Mouse (Mus musculus) neural tube, embryonic 14.5 days (tissue): ENCODE measurements at regions not wholly inside any gene's neighbourhood (a gene's known extent, or its start where the extent isn't known, plus 50 kb on each side); places are given as distances from the start of the nearest gene placed in this dataset.

Experiments
- ATAC-seq: fragments of 200-750 bp; cut with Nextera tagmentation; 2 replicates; pipeline ENCODE4 v1.8.0; 2017; ENCODE audit warnings: low read depth, mild to moderate bottlenecking, moderate TSS enrichment, moderate library complexity
- H3K27ac ChIP-seq: fragments of 300-500 bp; sonication (generic); 2 replicates; pipeline ENCODE4 v1.5.1; 2014; ENCODE audit warnings: low read depth, mild to moderate bottlenecking, control low read depth, low read length, moderate library complexity, mixed read lengths
- H3K27me3 ChIP-seq: fragments of 300-500 bp; sonication (generic); 2 replicates; pipeline ENCODE4 v1.6.1; 2014; ENCODE audit warnings: low read length; ENCODE audit not compliant: control insufficient read depth, insufficient read depth
- H3K36me3 ChIP-seq: fragments of 300-500 bp; sonication (generic); 2 replicates; pipeline ENCODE4 v1.6.1; 2014; ENCODE audit warnings: low read length, mixed read lengths; ENCODE audit not compliant: control insufficient read depth, insufficient read depth
- H3K4me1 ChIP-seq: fragments of 300-500 bp; sonication (generic); 2 replicates; pipeline ENCODE4 v1.6.1; 2014; ENCODE audit warnings: low read length; ENCODE audit not compliant: control insufficient read depth, insufficient read depth
- H3K4me2 ChIP-seq: fragments of 300-500 bp; sonication (generic); 2 replicates; pipeline ENCODE4 v1.6.1; 2014; ENCODE audit warnings: mild to moderate bottlenecking, low read depth, low read length, control low read depth
- H3K4me3 ChIP-seq: fragments of 300-500 bp; sonication (generic); 2 replicates; pipeline ENCODE4 v1.5.1; 2014; ENCODE audit warnings: low read depth, low read length, control low read depth, mixed read lengths
- H3K9ac ChIP-seq: fragments of 300-500 bp; sonication (generic); replicated peaks from 2 replicates; pipeline ENCODE4 v1.6.1; 2014; ENCODE audit warnings: low read depth, mild to moderate bottlenecking, control low read depth, low read length, mixed read lengths
- H3K9me3 ChIP-seq: fragments of 300-500 bp; sonication (generic); 2 replicates; pipeline ENCODE4 v1.6.1; 2016; ENCODE audit warnings: low read length; ENCODE audit not compliant: control insufficient read depth
- WGBS: fragments of 180-500 bp; shearing (Covaris S2); extraction: QIAGEN DNeasy Blood & Tissue Kit; methylation state at CpG from one replicate; pipeline ENCODE4 v1.1.7; 2014; 5-methylcytosine and 5-hydroxymethylcytosine counted together

DNA sequence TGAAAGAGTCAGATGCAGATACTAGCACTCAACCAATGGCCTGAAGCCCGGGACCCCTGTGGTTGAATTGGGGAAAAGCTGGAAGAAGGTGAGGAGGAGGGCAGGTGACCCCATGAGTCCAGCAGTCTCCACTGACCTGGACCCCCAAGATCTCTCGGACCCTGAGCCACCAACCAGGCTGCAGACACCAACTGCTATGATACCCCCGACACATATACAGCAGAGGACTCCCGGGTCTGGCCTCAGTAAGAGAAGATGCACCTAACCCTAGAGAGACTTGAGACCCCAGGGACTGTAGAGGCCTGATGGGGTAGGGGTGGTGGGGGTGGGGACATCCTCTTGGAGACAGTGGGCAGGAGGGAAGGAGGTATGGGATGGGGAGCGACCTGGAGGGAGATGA lies 289.5 kb downstream of the Cxxc4 start:
- H3K27me3 ChIP-seq, result no peaks in the 10 kb centered on the region
- H3K4me3 ChIP-seq, result no peak overlapping the region
- no peak overlapping the region for H3K9ac ChIP-seq
- H3K4me2 ChIP-seq, result no peak overlapping the region
- no peak for ATAC-seq
- no peaks in the 10 kb centered on the region for H3K36me3 ChIP-seq
- no peak overlapping the region for H3K27ac ChIP-seq
- 89% methylated on average over 5 of the region's 5 CpGs for WGBS
- no peaks in the 10 kb centered on the region for H3K4me1 ChIP-seq
- H3K9me3 ChIP-seq, result no peaks in the 10 kb centered on the region

DNA sequence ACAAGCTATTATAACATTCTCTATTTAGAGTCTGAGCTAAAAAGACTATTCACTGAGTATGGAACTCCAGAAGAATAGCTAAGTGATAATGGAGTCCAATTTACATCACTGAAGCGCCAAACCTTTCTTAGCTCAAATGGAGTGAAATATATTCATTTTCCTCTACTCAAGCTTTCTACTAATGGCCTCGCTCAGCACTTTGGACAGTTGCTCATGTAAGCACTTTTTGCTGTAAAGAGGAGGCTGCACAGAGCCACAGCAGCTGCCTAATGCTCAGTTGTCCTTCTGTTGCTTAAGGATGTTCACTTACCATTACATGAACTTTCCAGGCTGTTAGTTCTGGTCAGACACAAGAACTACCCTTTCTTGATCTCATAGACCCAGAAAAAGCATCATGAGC lies 268.7 kb upstream of the Tacr3 start:
- Histone ChIP-seq H3K9me3 (no peaks in the 10 kb centered on the region), H3K27me3 (no peaks in the 10 kb centered on the region), H3K36me3 (no peaks in the 10 kb centered on the region), H3K27ac (no peak overlapping the region), H3K4me2 (no peak overlapping the region), H3K4me1 (no peaks in the 10 kb centered on the region), H3K9ac (no peak overlapping the region), H3K4me3 (no peak overlapping the region)
- no peak for ATAC-seq
- 71% methylated on average over 2 of the region's 2 CpGs for WGBS

DNA sequence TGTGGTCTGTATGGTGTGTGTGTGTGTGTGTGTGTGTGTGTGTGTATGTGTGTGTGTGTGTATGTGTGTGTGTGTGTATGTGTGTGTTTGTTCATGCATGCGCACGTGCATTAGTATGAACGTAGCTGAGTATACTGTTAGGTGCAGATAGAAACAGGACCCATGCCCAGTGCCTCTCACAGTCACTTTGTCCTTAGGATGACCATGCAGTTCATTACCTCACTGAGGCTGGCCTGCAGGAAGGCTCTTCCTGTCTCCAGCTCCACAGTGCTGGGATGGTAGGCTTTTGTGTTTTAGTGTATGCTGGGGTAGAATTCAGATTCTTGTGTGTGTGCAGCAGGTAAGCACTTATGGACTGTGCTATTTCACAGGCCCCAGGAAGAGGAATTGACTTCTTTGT lies 250.0 kb upstream of the Tacr3 start:
- 0 out of 2 replicates have a peak, but pooled peaks cover 3% of the 10 kb centered on the region for H3K9me3 ChIP-seq
- no peak for ATAC-seq
- H3K4me2 ChIP-seq, result no peak overlapping the region
- no peaks in the 10 kb centered on the region for H3K36me3 ChIP-seq
- no peak overlapping the region for H3K27ac ChIP-seq
- no peaks in the 10 kb centered on the region for H3K27me3 ChIP-seq
- no peaks in the 10 kb centered on the region for H3K4me1 ChIP-seq
- H3K4me3 ChIP-seq, result no peak overlapping the region
- no peak overlapping the region for H3K9ac ChIP-seq
- 96% methylated on average over 3 of the region's 3 CpGs for WGBS

GRCm38 (mm10) chr3:134588630-134589029 lies 240.2 kb upstream of the Tacr3 start:
- Histone ChIP-seq H3K9ac (no peak overlapping the region), H3K27me3 (no peaks in the 10 kb centered on the region), H3K27ac (no peak overlapping the region), H3K36me3 (no peaks in the 10 kb centered on the region), H3K9me3 (no peaks in the 10 kb centered on the region), H3K4me1 (no peaks in the 10 kb centered on the region), H3K4me2 (no peak overlapping the region), H3K4me3 (no peak overlapping the region)
- WGBS, result 11% methylated on average over 2 of the region's 2 CpGs
- ATAC-seq, result peak; percentile 65; the same call in 1 of the 2 replicates

GRCm38 (mm10) chr3:134602919-134603318 lies 225.9 kb upstream of the Tacr3 start:
- no peak overlapping the region for H3K4me2 ChIP-seq
- no peak overlapping the region for H3K27ac ChIP-seq
- H3K27me3 ChIP-seq, result no peaks in the 10 kb centered on the region
- H3K4me3 ChIP-seq, result no peak overlapping the region
- no peak for ATAC-seq
- H3K4me1 ChIP-seq, result no peaks in the 10 kb centered on the region; the same call in 1 of the 2 replicates
- 20% methylated on average over 4 of the region's 4 CpGs for WGBS
- H3K9me3 ChIP-seq, result no peaks in the 10 kb centered on the region
- H3K36me3 ChIP-seq, result no peaks in the 10 kb centered on the region
- no peak overlapping the region for H3K9ac ChIP-seq

- no peak overlapping the region for H3K9ac ChIP-seq
- ATAC-seq, result peak; percentile 92
- H3K27me3 ChIP-seq, result no peaks in the 10 kb centered on the region
- H3K4me1 ChIP-seq, result no peaks in the 10 kb centered on the region; the same call in 1 of the 2 replicates
- 0 out of 2 replicates have a peak overlapping the region, but pooled peaks have one; percentile 14 for H3K4me2 ChIP-seq
- no peak overlapping the region for H3K27ac ChIP-seq
- H3K9me3 ChIP-seq, result no peaks in the 10 kb centered on the region
- H3K4me3 ChIP-seq, result no peak overlapping the region
- no peaks in the 10 kb centered on the region for H3K36me3 ChIP-seq
- WGBS, result 18% methylated on average over 6 of the region's 6 CpGs
These were observed 223.4 kb upstream of the Tacr3 start for GRCm38 (mm10) chr3:134605356-134605771.

DNA sequence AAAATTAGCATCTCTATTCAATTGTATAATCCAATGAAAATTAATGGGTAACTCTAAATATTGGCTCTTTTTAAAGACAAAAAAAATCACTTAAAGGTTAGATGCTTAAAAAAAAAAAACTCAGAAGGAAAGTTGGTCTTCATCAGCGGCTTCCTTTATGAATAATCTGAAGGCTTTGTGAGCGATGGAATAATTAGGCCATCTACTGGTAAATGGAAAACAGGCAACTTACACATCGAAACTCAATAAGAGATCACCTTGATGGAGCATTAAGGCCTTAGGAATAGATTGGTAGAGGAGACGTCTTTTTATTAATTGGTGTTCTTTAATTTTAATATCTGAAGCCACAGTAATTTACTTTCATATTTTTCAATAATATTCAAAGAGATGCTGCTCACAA lies 218.6 kb upstream of the Tacr3 start:
- Histone ChIP-seq H3K9me3 (no peaks in the 10 kb centered on the region), H3K4me3 (no peak overlapping the region), H3K9ac (no peak overlapping the region), H3K4me1 (no peaks in the 10 kb centered on the region; the same call in 1 of the 2 replicates), H3K4me2 (no peak overlapping the region), H3K36me3 (no peaks in the 10 kb centered on the region), H3K27ac (no peak overlapping the region), H3K27me3 (no peaks in the 10 kb centered on the region)
- ATAC-seq, result no peak
- WGBS, result 76% methylated on average over 4 of the region's 4 CpGs

DNA sequence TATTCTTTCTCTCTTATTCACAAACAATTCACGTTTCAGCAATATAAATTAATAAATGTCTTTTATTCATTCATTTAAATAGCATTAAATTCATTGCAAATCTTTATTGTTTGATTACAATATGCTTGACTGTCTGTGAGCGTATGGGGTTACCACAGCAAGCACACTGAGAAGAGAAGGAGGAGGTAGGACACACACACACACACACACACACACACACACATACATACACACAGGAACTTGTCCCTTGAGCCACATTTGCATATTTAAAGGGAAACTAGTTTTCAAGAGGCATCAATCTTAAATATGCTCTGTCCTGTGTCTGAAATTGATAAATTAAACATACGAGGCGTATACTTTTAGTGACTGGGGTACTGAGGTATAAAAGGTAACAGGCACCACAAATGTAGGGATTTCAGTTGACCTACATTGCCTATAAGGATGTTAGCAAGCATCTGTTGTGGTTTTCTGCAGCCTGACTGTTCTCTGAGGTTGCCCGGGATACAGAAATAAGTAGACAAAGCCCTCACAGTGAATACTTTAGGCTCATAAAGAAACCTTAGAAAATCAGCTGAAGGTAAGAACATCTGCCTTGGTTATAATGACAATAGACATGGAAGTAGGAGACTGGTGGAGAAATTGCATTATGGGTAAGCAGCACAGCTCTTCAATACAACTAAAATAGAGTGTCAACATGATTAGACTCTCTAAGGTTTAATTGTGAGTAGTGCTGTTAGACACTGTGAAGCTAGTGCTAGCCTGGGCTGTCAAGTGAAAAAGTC lies 217.1 kb upstream of the Tacr3 start:
- no peaks in the 10 kb centered on the region for H3K4me1 ChIP-seq
- no peak overlapping the region for H3K27ac ChIP-seq
- ATAC-seq, result peak; percentile 49; the same call in 1 of the 2 replicates
- no peaks in the 10 kb centered on the region for H3K9me3 ChIP-seq
- no peak overlapping the region for H3K4me3 ChIP-seq
- H3K4me2 ChIP-seq, result no peak overlapping the region
- H3K9ac ChIP-seq, result no peak overlapping the region
- WGBS, result 44% methylated on average over 5 of the region's 5 CpGs
- H3K36me3 ChIP-seq, result no peaks in the 10 kb centered on the region
- no peaks in the 10 kb centered on the region for H3K27me3 ChIP-seq

- H3K9me3 ChIP-seq, result no peaks in the 10 kb centered on the region
- no peaks in the 10 kb centered on the region for H3K27me3 ChIP-seq
- ATAC-seq, result no peak
- H3K36me3 ChIP-seq, result no peaks in the 10 kb centered on the region
- no peak overlapping the region for H3K4me2 ChIP-seq
- H3K27ac ChIP-seq, result no peak overlapping the region
- no peak overlapping the region for H3K4me3 ChIP-seq
- H3K4me1 ChIP-seq, result no peaks in the 10 kb centered on the region
- WGBS, result 83% methylated on average over 3 of the region's 3 CpGs
- H3K9ac ChIP-seq, result no peak overlapping the region
These were observed 216.6 kb upstream of the Tacr3 start for GRCm38 (mm10) chr3:134612298-134612616.
